Mouse (Mus musculus) lung, adult 2 months (tissue): ENCODE data around the gene Mllt10.

ENCODE experiments used
- CTCF ChIP-seq: fragments of 200-500 bp; IDR thresholded peaks from 2 replicates; pipeline ENCODE4 v1.5.1; 2011; ENCODE audit warnings: mild to moderate bottlenecking, low read length, control low read depth; ENCODE audit not compliant: insufficient read depth
- POLR2A ChIP-seq: fragments of 200-500 bp; IDR thresholded peaks from 2 replicates; pipeline ENCODE4 v1.6.1; 2011; ENCODE audit warnings: low read depth, mild to moderate bottlenecking, control low read depth, low read length, borderline replicate concordance; ENCODE audit errors: extremely low read depth

GRCm38 (mm10) chr2:18219136-18219535 is 164.1 kb downstream of the Mllt10 start:
- TF ChIP-seq CTCF, result no peak
- TF ChIP-seq POLR2A, result no peak
